Mouse (Mus musculus) embryonic facial prominence, embryonic 11.5 days (tissue): ENCODE measurements around the gene Abcb9. TPM values are rescaled to one million over a fixed set of nuclear protein-coding genes. Genes with fewer than 3 reads are reported as not detected.

Source experiments
- ATAC-seq: fragments of 200-750 bp; cut with Nextera tagmentation; replicated peaks from 2 replicates; pipeline ENCODE4 v1.8.0; 2017; ENCODE audit warnings: low read depth; ENCODE audit not compliant: insufficient number of reproducible peaks, low FRiP score, low TSS enrichment
- DNase-seq: peaks from one replicate; pipeline ENCODE4 v3.0.0-alpha.2; 2015; ENCODE audit warnings: low spot score
- H3K27ac ChIP-seq: fragments of 300-500 bp; sonication (generic); replicated peaks from 2 replicates; pipeline ENCODE4 v1.5.1; 2014; ENCODE audit warnings: mild to moderate bottlenecking, low read depth, low read length, control low read depth
- H3K27me3 ChIP-seq: fragments of 300-500 bp; sonication (generic); 2 replicates; pipeline ENCODE4 v1.6.1; 2014; ENCODE audit warnings: mild to moderate bottlenecking, low read length, moderate library complexity, mixed read lengths; ENCODE audit not compliant: control insufficient read depth, insufficient read depth
- H3K36me3 ChIP-seq: fragments of 300-500 bp; sonication (generic); replicated peaks from 2 replicates; pipeline ENCODE4 v1.6.1; 2014; ENCODE audit warnings: low read depth, mild to moderate bottlenecking, low read length, moderate library complexity, mixed read lengths; ENCODE audit not compliant: control insufficient read depth, insufficient read depth
- H3K4me1 ChIP-seq: fragments of 300-500 bp; sonication (generic); 2 replicates; pipeline ENCODE4 v1.6.1; 2014; ENCODE audit warnings: low read length, mixed read lengths; ENCODE audit not compliant: control insufficient read depth, insufficient read depth
- H3K4me2 ChIP-seq: fragments of 300-500 bp; sonication (generic); 2 replicates; pipeline ENCODE4 v1.6.1; 2014; ENCODE audit warnings: low read depth, mild to moderate bottlenecking, control low read depth, low read length, moderate library complexity
- H3K4me3 ChIP-seq: fragments of 300-500 bp; sonication (generic); 2 replicates; pipeline ENCODE4 v1.5.1; 2014; ENCODE audit warnings: low read depth, low read length, control low read depth
- H3K9ac ChIP-seq: fragments of 300-500 bp; sonication (generic); replicated peaks from 2 replicates; pipeline ENCODE4 v1.6.1; 2014; ENCODE audit warnings: mild to moderate bottlenecking, control low read depth, low read length
- H3K9me3 ChIP-seq: fragments of 300-500 bp; sonication (generic); replicated peaks from 2 replicates; pipeline ENCODE4 v1.6.1; 2016; ENCODE audit warnings: mild to moderate bottlenecking, low read length, inconsistent platforms, mixed read lengths; ENCODE audit not compliant: control insufficient read depth
- WGBS: fragments of 180-500 bp; shearing (Covaris S2); extraction: QIAGEN DNeasy Blood & Tissue Kit; methylation state at CpG from one replicate; pipeline ENCODE4 v1.1.7; 2014; 5-methylcytosine and 5-hydroxymethylcytosine counted together
- polyA plus RNA-seq: library from polyadenylated mRNA; unstranded; fragments of >200 nt; fragmentation: Nextera tagmentation; extraction: Ambion mirVana; gene quantifications from 2 replicates; pipeline ENCODE4 v1.2.1, GENCODE M21; 2014

The Abcb9 gene
- polyA plus RNA-seq, 1 experiment from 2014 or later, result 0.46 TPM

GRCm38 (mm10) chr5:124031068-124031955 lies 64.3 kb downstream of the Abcb9 start:
- under 1% methylated on average over 26 of the region's 26 CpGs for WGBS
- ATAC-seq, result no peak
- Histone ChIP-seq H3K4me2 (peak overlapping the region; percentile 88), H3K4me3 (peak overlapping the region; percentile 84), H3K4me1 (no peaks in the 10 kb centered on the region; the same call in 1 of the 2 replicates), H3K27ac (peak overlapping the region; percentile 65), H3K36me3 (no peaks in the 10 kb centered on the region; the same call in 1 of the 2 replicates), H3K9me3 (no peaks in the 10 kb centered on the region), H3K27me3 (no peaks in the 10 kb centered on the region), H3K9ac (peak overlapping the region; percentile 96)
- peak; percentile 43 for DNase-seq

- 45% methylated on average over 12 of the region's 12 CpGs for WGBS
- no peaks in the 10 kb centered on the region; the same call in 1 of the 2 replicates for H3K36me3 ChIP-seq
- H3K4me2 ChIP-seq, result peak overlapping the region; percentile 88
- H3K4me1 ChIP-seq, result no peaks in the 10 kb centered on the region; the same call in 1 of the 2 replicates
- no peak for DNase-seq
- peak overlapping the region; percentile 96 for H3K9ac ChIP-seq
- peak overlapping the region; percentile 84 for H3K4me3 ChIP-seq
- H3K27ac ChIP-seq, result no peak overlapping the region; the same call in 1 of the 2 replicates
- H3K9me3 ChIP-seq, result no peaks in the 10 kb centered on the region
- H3K27me3 ChIP-seq, result no peaks in the 10 kb centered on the region
- no peak for ATAC-seq
Observed at GRCm38 (mm10) chr5:124030386-124031067, 65.1 kb downstream of the Abcb9 start.

GRCm38 (mm10) chr5:124029220-124030035 lies 66.2 kb downstream of the Abcb9 start:
- Histone ChIP-seq H3K27me3 (no peaks in the 10 kb centered on the region), H3K27ac (no peak overlapping the region), H3K4me3 (no peak overlapping the region), H3K9ac (no peak overlapping the region), H3K36me3 (no peaks in the 10 kb centered on the region; the same call in 1 of the 2 replicates), H3K9me3 (no peaks in the 10 kb centered on the region), H3K4me1 (no peaks in the 10 kb centered on the region; the same call in 1 of the 2 replicates), H3K4me2 (no peak overlapping the region)
- DNase-seq, result no peak
- WGBS, result 91% methylated on average over 19 of the region's 19 CpGs
- no peak for ATAC-seq

GRCm38 (mm10) chr5:124028680-124029079 lies 66.9 kb downstream of the Abcb9 start:
- Histone ChIP-seq H3K27ac (no peak overlapping the region), H3K4me2 (no peak overlapping the region)

GRCm38 (mm10) chr5:124027702-124028470 lies 67.7 kb downstream of the Abcb9 start:
- no peaks in the 10 kb centered on the region for H3K9me3 ChIP-seq
- H3K9ac ChIP-seq, result no peak overlapping the region
- 78% methylated on average over 19 of the region's 19 CpGs for whole genome bisulfite sequencing
- no peaks in the 10 kb centered on the region for H3K27me3 ChIP-seq
- no peaks in the 10 kb centered on the region; the same call in 1 of the 2 replicates for H3K36me3 ChIP-seq
- H3K27ac ChIP-seq, result 0 out of 2 replicates have a peak overlapping the region, but pooled peaks have one; percentile 17
- no peak overlapping the region for H3K4me3 ChIP-seq
- no peak overlapping the region for H3K4me2 ChIP-seq
- DNase-seq, result no peak
- ATAC-seq, result no peak
- no peaks in the 10 kb centered on the region; the same call in 1 of the 2 replicates for H3K4me1 ChIP-seq

More at GRCm38 (mm10) chr5:124028680-124029079, 66.9 kb downstream of the Abcb9 start:
- no peaks in the 10 kb centered on the region for H3K9me3 ChIP-seq
- no peaks in the 10 kb centered on the region; the same call in 1 of the 2 replicates for H3K36me3 ChIP-seq
- no peaks in the 10 kb centered on the region for H3K27me3 ChIP-seq
- DNase-seq (no peak), ATAC-seq (no peak)
- H3K4me3 ChIP-seq, result no peak overlapping the region
- H3K4me1 ChIP-seq, result no peaks in the 10 kb centered on the region; the same call in 1 of the 2 replicates
- H3K9ac ChIP-seq, result no peak overlapping the region
- WGBS, result 77% methylated on average over 7 of the region's 7 CpGs

GRCm38 (mm10) chr5:124026568-124026967 lies 69.0 kb downstream of the Abcb9 start:
- Histone ChIP-seq H3K4me2 (no peak overlapping the region), H3K27me3 (no peaks in the 10 kb centered on the region), H3K36me3 (no peaks in the 10 kb centered on the region), H3K27ac (no peak overlapping the region), H3K9me3 (no peaks in the 10 kb centered on the region), H3K9ac (no peak overlapping the region), H3K4me3 (no peak overlapping the region), H3K4me1 (no peaks in the 10 kb centered on the region; the same call in 1 of the 2 replicates)
- WGBS, result 83% methylated on average over 5 of the region's 5 CpGs
- no peak for ATAC-seq
- no peak for DNase-seq
